Mouse (Mus musculus) liver, embryonic 15.5 days (tissue): ENCODE measurements around the gene Arhgap10. TPM values are rescaled to one million over a fixed set of nuclear protein-coding genes. Genes with fewer than 3 reads are reported as not detected.
A peak's percentile ranks its signal among the peaks of the same experiment; 100 is the strongest.

ENCODE experiments used
- ATAC-seq: fragments of 200-750 bp; cut with Nextera tagmentation; 2 replicates; pipeline ENCODE4 v1.8.0; 2017; ENCODE audit warnings: moderate number of reproducible peaks, mild to moderate bottlenecking, moderate library complexity; ENCODE audit not compliant: insufficient read depth
- H3K27ac ChIP-seq: fragments of 300-500 bp; sonication (generic); replicated peaks from 2 replicates; pipeline ENCODE4 v1.5.1; 2015; ENCODE audit warnings: mild to moderate bottlenecking, inconsistent platforms
- H3K27me3 ChIP-seq: fragments of 300-500 bp; sonication (generic); 2 replicates; pipeline ENCODE4 v1.6.1; 2015; ENCODE audit warnings: mild to moderate bottlenecking, inconsistent platforms
- H3K36me3 ChIP-seq: fragments of 300-500 bp; sonication (generic); replicated peaks from 2 replicates; pipeline ENCODE4 v1.6.1; 2015; ENCODE audit warnings: moderate library complexity, mild to moderate bottlenecking, inconsistent platforms
- H3K4me1 ChIP-seq: fragments of 300-500 bp; sonication (generic); replicated peaks from 2 replicates; pipeline ENCODE4 v1.6.1; 2015; ENCODE audit warnings: inconsistent platforms
- H3K4me2 ChIP-seq: fragments of 300-500 bp; sonication (generic); 2 replicates; pipeline ENCODE4 v1.6.1; 2015; ENCODE audit warnings: moderate library complexity, mild to moderate bottlenecking, inconsistent platforms
- H3K4me3 ChIP-seq: fragments of 300-500 bp; sonication (generic); replicated peaks from 2 replicates; pipeline ENCODE4 v1.5.1; 2015; ENCODE audit warnings: mild to moderate bottlenecking, inconsistent platforms
- H3K9ac ChIP-seq: fragments of 300-500 bp; sonication (generic); 2 replicates; pipeline ENCODE4 v1.6.1; 2015; ENCODE audit warnings: moderate library complexity, mild to moderate bottlenecking, inconsistent platforms
- H3K9me3 ChIP-seq: fragments of 300-500 bp; sonication (generic); replicated peaks from 2 replicates; pipeline ENCODE4 v1.6.1; 2016; ENCODE audit warnings: inconsistent platforms
- WGBS: fragments of 180-500 bp; shearing (Covaris S2); methylation state at CpG from one replicate; pipeline ENCODE4 v1.1.7; 2015; ENCODE audit warnings: mixed read lengths; ENCODE audit not compliant: insufficient replicate concordance; 5-methylcytosine and 5-hydroxymethylcytosine counted together
- polyA plus RNA-seq: library from polyadenylated mRNA; unstranded; fragments of >200 nt; fragmentation: Nextera tagmentation; extraction: Ambion mirVana; gene quantifications from 2 replicates; pipeline ENCODE4 v1.2.1, GENCODE M21; 2015

Arhgap10 gene
- polyA plus RNA-seq, 1 experiment from 2014 or later = 5.8 TPM

- no peak overlapping the region for H3K4me3 ChIP-seq
- 86% methylated on average over 2 of the region's 2 CpGs for WGBS
- no peak overlapping the region for H3K9ac ChIP-seq
- H3K9me3 ChIP-seq = no peaks in the 10 kb centered on the region
- no peaks in the 10 kb centered on the region for H3K27me3 ChIP-seq
- no peak for ATAC-seq
- H3K4me1 ChIP-seq = peaks cover 14% of the 10 kb centered on the region
- H3K36me3 ChIP-seq = no peaks in the 10 kb centered on the region
- no peak overlapping the region for H3K27ac ChIP-seq
- H3K4me2 ChIP-seq = no peak overlapping the region
These were observed 78.1 kb downstream of the Arhgap10 start for GRCm38 (mm10) chr8:77439670-77440069.

- ATAC-seq = peak; percentile 33; the same call in 1 of the 2 replicates
- H3K27me3 ChIP-seq = no peaks in the 10 kb centered on the region
- no peaks in the 10 kb centered on the region for H3K36me3 ChIP-seq
- no peak overlapping the region for H3K4me2 ChIP-seq
- no peak overlapping the region for H3K9ac ChIP-seq
- 49% methylated on average over 9 of the region's 9 CpGs for WGBS
- peaks cover 16% of the 10 kb centered on the region for H3K4me1 ChIP-seq
- no peaks in the 10 kb centered on the region for H3K9me3 ChIP-seq
- no peak overlapping the region for H3K4me3 ChIP-seq
- H3K27ac ChIP-seq = no peak overlapping the region
These were observed 79.8 kb downstream of the Arhgap10 start for GRCm38 (mm10) chr8:77437807-77438493.

DNA sequence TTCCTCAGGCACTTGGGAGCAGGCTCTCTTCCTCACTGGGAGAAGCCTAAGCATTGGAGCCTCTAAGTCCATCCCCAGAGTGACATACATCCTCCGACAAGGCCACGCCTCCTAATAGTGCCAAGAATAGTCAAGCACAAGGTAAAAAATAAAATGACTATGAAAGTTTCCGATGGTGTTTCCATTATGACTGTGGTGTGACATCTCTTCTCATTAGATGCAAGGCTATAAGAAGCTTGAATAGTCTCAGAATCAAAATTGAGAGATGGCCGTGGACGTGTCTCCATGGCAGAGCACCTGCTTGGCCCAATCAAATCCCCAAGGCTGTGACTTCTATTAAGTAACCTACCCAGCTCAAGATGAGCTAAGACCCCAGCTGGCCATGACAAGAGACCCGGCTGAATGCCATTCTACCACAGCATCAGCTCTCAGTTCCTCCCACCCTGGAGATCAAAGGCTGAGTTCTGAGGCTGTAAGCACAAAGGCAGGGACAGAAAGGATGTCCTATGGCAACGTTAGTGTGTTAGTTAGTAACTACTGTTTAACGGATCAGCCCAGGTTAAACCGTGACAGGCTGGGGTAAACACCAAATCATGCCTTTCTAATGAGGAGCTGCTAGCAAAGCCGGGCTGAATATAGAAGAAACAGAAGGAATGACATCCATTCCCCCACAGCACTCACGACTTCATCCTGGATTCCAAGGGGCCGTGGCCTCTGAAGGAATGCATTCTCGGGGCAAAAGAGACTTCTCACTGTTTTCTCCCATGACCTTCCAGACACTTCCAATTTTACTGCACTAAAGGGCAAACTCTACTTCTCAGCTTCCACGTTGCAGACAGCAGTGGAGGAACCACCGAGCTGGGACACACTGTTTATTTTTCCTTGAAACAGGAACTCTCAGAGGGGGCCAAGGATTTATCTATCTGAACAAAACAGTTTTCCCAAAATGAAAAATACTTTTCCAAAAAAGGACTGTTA is 81.5 kb downstream of the Arhgap10 start:
- no peak overlapping the region; the same call in 1 of the 2 replicates for H3K27ac ChIP-seq

GRCm38 (mm10) chr8:77433221-77433620 is 84.5 kb downstream of the Arhgap10 start:
- Histone ChIP-seq H3K36me3 (no peaks in the 10 kb centered on the region), H3K27ac (no peak overlapping the region), H3K4me1 (peaks cover 8% of the 10 kb centered on the region)

More for the DNA sequence above, 81.5 kb downstream of the Arhgap10 start:
- Histone ChIP-seq H3K4me3 (no peak overlapping the region), H3K9me3 (no peaks in the 10 kb centered on the region), H3K27me3 (no peaks in the 10 kb centered on the region), H3K9ac (no peak overlapping the region), H3K4me2 (no peak overlapping the region), H3K36me3 (no peaks in the 10 kb centered on the region), H3K4me1 (peaks cover 11% of the 10 kb centered on the region)
- 56% methylated on average over 15 of the region's 15 CpGs for WGBS
- ATAC-seq = no peak

GRCm38 (mm10) chr8:77432726-77433125 is 85.0 kb downstream of the Arhgap10 start:
- no peak for ATAC-seq
- Histone ChIP-seq H3K4me3 (no peak overlapping the region), H3K27ac (no peak overlapping the region), H3K9ac (no peak overlapping the region), H3K27me3 (no peaks in the 10 kb centered on the region), H3K9me3 (no peaks in the 10 kb centered on the region), H3K36me3 (no peaks in the 10 kb centered on the region), H3K4me1 (peaks cover 4% of the 10 kb centered on the region), H3K4me2 (no peak overlapping the region)
- 70% methylated on average over 10 of the region's 10 CpGs for WGBS

More at GRCm38 (mm10) chr8:77433221-77433620, 84.5 kb downstream of the Arhgap10 start:
- no peak for ATAC-seq
- Histone ChIP-seq H3K4me2 (no peak overlapping the region), H3K9ac (no peak overlapping the region), H3K9me3 (no peaks in the 10 kb centered on the region), H3K27me3 (no peaks in the 10 kb centered on the region), H3K4me3 (no peak overlapping the region)
- 47% methylated on average over 4 of the region's 4 CpGs for WGBS

- 53% methylated on average over 4 of the region's 4 CpGs for WGBS
- no peak overlapping the region for H3K27ac ChIP-seq
- no peak for ATAC-seq
- no peak overlapping the region for H3K9ac ChIP-seq
- H3K4me2 ChIP-seq = no peak overlapping the region
- H3K36me3 ChIP-seq = no peaks in the 10 kb centered on the region
- no peaks in the 10 kb centered on the region for H3K9me3 ChIP-seq
- H3K4me1 ChIP-seq = peaks cover 7% of the 10 kb centered on the region
- H3K4me3 ChIP-seq = no peak overlapping the region
- no peaks in the 10 kb centered on the region for H3K27me3 ChIP-seq
These were observed 89.3 kb downstream of the Arhgap10 start for GRCm38 (mm10) chr8:77428420-77428819.

- Histone ChIP-seq H3K4me2 (no peak overlapping the region), H3K9me3 (no peaks in the 10 kb centered on the region), H3K4me1 (peaks cover 10% of the 10 kb centered on the region), H3K27ac (no peak overlapping the region), H3K9ac (no peak overlapping the region), H3K4me3 (no peak overlapping the region), H3K27me3 (no peaks in the 10 kb centered on the region), H3K36me3 (no peaks in the 10 kb centered on the region)
- 50% methylated on average over 6 of the region's 6 CpGs for WGBS
- no peak for ATAC-seq
These were observed 89.7 kb downstream of the Arhgap10 start for GRCm38 (mm10) chr8:77428015-77428414.

GRCm38 (mm10) chr8:77427438-77427837 is 90.3 kb downstream of the Arhgap10 start:
- H3K27me3 ChIP-seq = no peaks in the 10 kb centered on the region
- peak overlapping the region; percentile 27; the same call in 1 of the 2 replicates for H3K4me2 ChIP-seq
- WGBS = 73% methylated on average over 9 of the region's 9 CpGs
- H3K9ac ChIP-seq = no peak overlapping the region
- no peak overlapping the region for H3K4me3 ChIP-seq
- 0 out of 2 replicates have a peak overlapping the region, but pooled peaks have one; percentile 41 for H3K27ac ChIP-seq
- no peak for ATAC-seq
- H3K9me3 ChIP-seq = no peaks in the 10 kb centered on the region
- H3K36me3 ChIP-seq = no peaks in the 10 kb centered on the region
- H3K4me1 ChIP-seq = peaks cover 14% of the 10 kb centered on the region

DNA sequence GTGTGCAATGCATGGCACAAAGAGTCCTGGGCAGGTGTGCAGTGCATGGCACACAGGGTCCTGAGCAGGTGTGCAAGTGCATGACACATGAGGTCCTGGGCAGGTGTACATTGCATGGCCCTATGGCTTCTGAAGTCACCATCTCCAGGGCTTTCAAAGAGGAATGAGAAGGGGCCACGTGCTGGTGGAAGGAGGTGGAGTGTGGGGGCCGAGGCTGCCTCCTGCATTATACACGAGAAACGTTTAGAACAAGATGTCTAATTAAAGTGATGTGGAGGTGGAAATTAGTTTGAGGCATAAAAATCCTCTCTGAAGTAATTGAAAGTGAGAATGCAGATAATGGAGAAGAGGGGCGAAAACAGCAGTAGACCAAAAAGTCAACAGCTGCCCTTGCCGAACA is 93.9 kb downstream of the Arhgap10 start:
- H3K4me1 ChIP-seq = peaks cover 15% of the 10 kb centered on the region
- no peak overlapping the region for H3K4me3 ChIP-seq
- no peaks in the 10 kb centered on the region for H3K9me3 ChIP-seq
- 52% methylated on average over 5 of the region's 6 CpGs for WGBS
- no peak overlapping the region for H3K27ac ChIP-seq
- ATAC-seq = no peak
- H3K27me3 ChIP-seq = no peaks in the 10 kb centered on the region
- H3K4me2 ChIP-seq = no peak overlapping the region
- no peak overlapping the region for H3K9ac ChIP-seq
- no peaks in the 10 kb centered on the region for H3K36me3 ChIP-seq

DNA sequence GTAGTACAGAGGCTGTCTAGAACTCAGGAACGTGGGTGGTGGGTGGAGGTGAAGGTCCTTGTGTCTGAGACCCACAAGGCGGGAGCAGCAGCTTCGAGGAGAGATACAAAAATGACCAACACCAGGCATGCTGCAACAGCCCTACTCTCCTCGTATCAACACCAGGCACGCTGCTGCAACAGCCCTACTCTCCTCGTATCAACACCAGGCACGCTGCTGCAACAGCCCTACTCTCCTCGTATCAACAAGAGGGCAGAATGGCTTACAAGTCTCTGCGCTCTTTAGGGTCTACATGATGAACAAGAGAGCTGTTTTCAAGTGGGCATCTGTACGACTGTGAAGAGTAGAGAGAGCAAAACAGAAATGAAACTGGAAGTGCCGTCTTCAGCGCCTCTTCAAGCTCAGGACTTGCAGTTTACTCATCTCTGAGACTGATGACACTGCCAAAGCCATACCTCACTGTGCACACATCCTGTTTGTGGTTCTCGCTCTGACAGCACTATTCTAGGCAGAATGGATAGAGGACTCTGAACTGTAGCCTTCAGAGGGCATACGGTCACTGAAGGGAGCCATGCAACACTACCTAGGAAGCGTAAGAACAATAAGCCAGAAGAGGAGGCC is 95.0 kb downstream of the Arhgap10 start:
- Histone ChIP-seq H3K4me1 (peaks cover 15% of the 10 kb centered on the region), H3K4me3 (peak overlapping the region; percentile 41), H3K36me3 (no peaks in the 10 kb centered on the region), H3K9ac (0 out of 2 replicates have a peak overlapping the region, but pooled peaks have one; percentile 35), H3K27me3 (no peaks in the 10 kb centered on the region), H3K4me2 (peak overlapping the region; percentile 58), H3K9me3 (no peaks in the 10 kb centered on the region), H3K27ac (peak overlapping the region; percentile 59)
- WGBS = 20% methylated on average over 15 of the region's 15 CpGs
- ATAC-seq = peak; percentile 84

- Histone ChIP-seq H3K36me3 (no peaks in the 10 kb centered on the region), H3K4me3 (no peak overlapping the region), H3K4me2 (no peak overlapping the region), H3K4me1 (peaks cover 15% of the 10 kb centered on the region), H3K27me3 (no peaks in the 10 kb centered on the region), H3K27ac (no peak overlapping the region), H3K9me3 (no peaks in the 10 kb centered on the region), H3K9ac (no peak overlapping the region)
- no peak for ATAC-seq
- 82% methylated on average over 13 of the region's 13 CpGs for WGBS
These were observed 96.2 kb downstream of the Arhgap10 start for GRCm38 (mm10) chr8:77421596-77421995.
